Mouse (Mus musculus) G1E (cell line): ENCODE measurements around the gene Ryr1.

Experiments used
- CTCF ChIP-seq: IDR thresholded peaks from 2 replicates; pipeline ENCODE4 v1.5.1; 2012; ENCODE audit warnings: low read depth, low read length, inconsistent platforms, mixed read lengths
- POLR2AphosphoS5 ChIP-seq: IDR thresholded peaks from 2 replicates; pipeline ENCODE4 v1.6.1; 2012; ENCODE audit warnings: low read depth, low read length, inconsistent platforms; ENCODE audit not compliant: insufficient replicate concordance

GRCm38 (mm10) chr7:28961927-28962670 lies 162.9 kb downstream of the Ryr1 start, which contains the start of gene Actn4:
- TF ChIP-seq CTCF, result no peak
- TF ChIP-seq POLR2AphosphoS5, result no peak
